Mouse (Mus musculus): Measurements from ENCODE around the gene Keap1. TPM values are rescaled to one million over a fixed set of nuclear protein-coding genes. Genes with fewer than 3 reads are reported as not detected.
"Not testable (repeated sequence)": the region's sequence is repeated elsewhere in the genome, so short reads cannot be mapped to it uniquely, and the experiment has no call there.

The Keap1 gene
- total and polyA plus RNA-seq, 2 experiments from 2014 or later, result 67.0 to 72.7 TPM

- no peak for DNase-seq
- Histone ChIP-seq H3K36me3 (ENCODE audit: insufficient read depth) (peaks cover 90% of the 10 kb centered on the region), H3K27me3 (ENCODE audit: insufficient read depth, low read length) (no peaks in the 10 kb centered on the region), H3K27ac (ENCODE audit: low read depth, low read length) (no peak overlapping the region), H3K4me3 (ENCODE audit: low read depth, low read length) (no peak overlapping the region), H3K9ac (no peak overlapping the region), H3K9me3 (ENCODE audit: low read length) (no peaks in the 10 kb centered on the region), H3K4me1 (ENCODE audit: insufficient read depth) (no peaks in the 10 kb centered on the region), H3K4me2 (ENCODE audit: low read depth) (no peak overlapping the region)
- TF ChIP-seq CTCF (IDR thresholded peaks at IDR 0.05; ENCODE audit: low read depth), result no peak
- no peak for ATAC-seq
- WGBS, result 90% methylated on average over 9 of the region's 9 CpGs
These were observed 33.2 kb upstream of the Keap1 start for GRCm38 (mm10) chr9:21272391-21272790.

GRCm38 (mm10) chr9:21269590-21269989 lies 30.4 kb upstream of the Keap1 start:
- H3K4me2 ChIP-seq (ENCODE audit: low read depth); H3K9ac ChIP-seq; H3K27me3 ChIP-seq (ENCODE audit: insufficient read depth, low read length); H3K4me3 ChIP-seq (ENCODE audit: low read depth, low read length); H3K9me3 ChIP-seq (ENCODE audit: low read length); ATAC-seq; DNase-seq; H3K27ac ChIP-seq (ENCODE audit: low read depth, low read length): not testable (repeated sequence)
- 86% methylated on average over 5 of the region's 5 CpGs for WGBS
- H3K36me3 ChIP-seq (ENCODE audit: insufficient read depth), result peaks cover 65% of the 10 kb centered on the region
- H3K4me1 ChIP-seq (ENCODE audit: insufficient read depth), result peaks cover 11% of the 10 kb centered on the region; the same call in 1 of the 2 replicates

DNA sequence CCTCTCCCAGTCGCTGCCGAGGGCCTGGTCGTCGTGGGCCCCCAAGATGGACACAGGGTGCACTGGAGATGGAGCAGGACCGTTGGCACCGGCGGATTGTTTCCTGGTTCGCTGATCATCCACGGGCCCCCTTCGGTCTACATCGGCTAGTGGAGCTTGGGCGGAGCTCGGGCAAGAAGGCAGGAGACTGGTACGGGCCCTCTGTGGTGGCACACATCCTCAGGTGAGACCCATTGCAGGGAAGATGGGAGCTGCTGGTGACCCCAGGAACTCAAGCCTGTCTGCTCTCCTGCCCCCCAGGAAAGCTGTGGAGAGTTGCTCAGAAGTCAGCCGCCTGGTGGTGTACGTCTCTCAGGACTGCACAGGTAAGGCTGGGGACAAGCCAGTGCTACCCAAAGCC lies 29.1 kb upstream of the Keap1 start:
- peaks cover 11% of the 10 kb centered on the region; the same call in 1 of the 2 replicates for H3K4me1 ChIP-seq (ENCODE audit: insufficient read depth)
- ATAC-seq, result no peak
- no peak for DNase-seq
- WGBS, result 94% methylated on average over 16 of the region's 16 CpGs
- no peaks in the 10 kb centered on the region for H3K27me3 ChIP-seq (ENCODE audit: insufficient read depth, low read length)
- no peak overlapping the region for H3K27ac ChIP-seq (ENCODE audit: low read depth, low read length)
- no peak for TF ChIP-seq CTCF (IDR thresholded peaks at IDR 0.05; ENCODE audit: low read depth)
- no peak overlapping the region for H3K4me3 ChIP-seq (ENCODE audit: low read depth, low read length)
- H3K4me2 ChIP-seq (ENCODE audit: low read depth), result no peak overlapping the region
- H3K9ac ChIP-seq, result no peak overlapping the region
- no peaks in the 10 kb centered on the region for H3K9me3 ChIP-seq (ENCODE audit: low read length)
- H3K36me3 ChIP-seq (ENCODE audit: insufficient read depth), result peaks cover 52% of the 10 kb centered on the region

DNA sequence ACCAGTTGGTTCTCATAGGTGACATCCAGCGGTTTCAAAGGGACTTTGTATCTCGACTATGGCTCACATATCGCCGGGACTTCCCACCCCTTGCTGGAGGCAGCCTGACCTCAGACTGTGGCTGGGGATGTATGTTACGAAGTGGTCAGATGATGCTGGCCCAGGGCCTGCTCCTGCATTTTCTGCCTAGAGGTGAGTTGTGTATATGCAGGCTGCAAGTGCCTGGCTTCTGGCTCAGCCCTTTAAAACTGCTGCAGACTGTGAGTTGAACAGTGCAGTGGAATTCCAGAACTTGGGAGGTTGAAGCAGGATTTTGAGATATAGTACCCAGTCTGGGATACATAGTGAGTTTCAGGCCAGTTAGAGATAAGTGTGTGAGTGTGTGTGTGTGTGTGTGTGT lies 27.7 kb upstream of the Keap1 start:
- H3K36me3 ChIP-seq (ENCODE audit: insufficient read depth), result peaks cover 38% of the 10 kb centered on the region
- no peak overlapping the region for H3K9ac ChIP-seq
- no peaks in the 10 kb centered on the region for H3K9me3 ChIP-seq (ENCODE audit: low read length)
- no peaks in the 10 kb centered on the region for H3K27me3 ChIP-seq (ENCODE audit: insufficient read depth, low read length)
- no peak for ATAC-seq
- no peak for TF ChIP-seq CTCF (IDR thresholded peaks at IDR 0.05; ENCODE audit: low read depth)
- H3K4me2 ChIP-seq (ENCODE audit: low read depth), result no peak overlapping the region
- H3K4me1 ChIP-seq (ENCODE audit: insufficient read depth), result peaks cover 11% of the 10 kb centered on the region; the same call in 1 of the 2 replicates
- H3K4me3 ChIP-seq (ENCODE audit: low read depth, low read length), result no peak overlapping the region
- no peak for DNase-seq
- 95% methylated on average over 5 of the region's 5 CpGs for WGBS
- H3K27ac ChIP-seq (ENCODE audit: low read depth, low read length), result no peak overlapping the region

DNA sequence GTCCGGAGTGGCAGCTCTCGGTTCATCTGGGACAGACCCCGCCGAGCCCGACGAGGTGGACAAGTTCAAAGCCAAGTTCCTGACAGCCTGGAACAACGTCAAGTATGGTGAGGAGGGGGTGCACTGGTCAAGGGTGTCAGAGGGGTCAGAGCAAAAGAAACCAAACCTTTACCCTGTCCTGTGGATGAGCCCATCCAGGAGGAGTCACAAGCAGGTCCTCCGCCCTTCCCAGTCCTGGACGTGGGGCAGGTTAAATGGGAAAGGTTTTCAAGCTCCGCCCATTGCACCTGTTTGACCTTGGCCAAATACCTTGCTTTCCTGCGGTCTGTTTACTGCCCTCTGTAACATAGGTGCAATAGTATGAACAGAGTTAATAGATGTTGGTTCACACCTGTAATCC lies 26.4 kb upstream of the Keap1 start:
- peaks cover 11% of the 10 kb centered on the region; the same call in 1 of the 2 replicates for H3K4me1 ChIP-seq (ENCODE audit: insufficient read depth)
- DNase-seq (no peak), ATAC-seq (no peak)
- H3K4me3 ChIP-seq (ENCODE audit: low read depth, low read length), result peak overlapping the region; percentile 93
- peak overlapping the region; percentile 90 for H3K9ac ChIP-seq
- peak overlapping the region; percentile 79 for H3K27ac ChIP-seq (ENCODE audit: low read depth, low read length)
- no peaks in the 10 kb centered on the region for H3K27me3 ChIP-seq (ENCODE audit: insufficient read depth, low read length)
- peak overlapping the region; percentile 86 for H3K4me2 ChIP-seq (ENCODE audit: low read depth)
- TF ChIP-seq CTCF (IDR thresholded peaks at IDR 0.05; ENCODE audit: low read depth), result no peak
- peaks cover 25% of the 10 kb centered on the region for H3K36me3 ChIP-seq (ENCODE audit: insufficient read depth)
- WGBS, result 6% methylated on average over 11 of the region's 11 CpGs
- H3K9me3 ChIP-seq (ENCODE audit: low read length), result no peaks in the 10 kb centered on the region

GRCm38 (mm10) chr9:21265000-21265561 lies 25.9 kb upstream of the Keap1 start, which contains the start of gene Atg4d:
Atg4d (plus strand) TSS chr9:21265293.
- TF ChIP-seq CTCF (IDR thresholded peaks at IDR 0.05; ENCODE audit: low read depth), result no peak
- H3K4me3 ChIP-seq (ENCODE audit: low read depth, low read length), result peak within 1 kb of the TSS; percentile 93
- no peaks in the 10 kb centered on the region for H3K27me3 ChIP-seq (ENCODE audit: insufficient read depth, low read length)
- peak within 1 kb of the TSS; percentile 79 for H3K27ac ChIP-seq (ENCODE audit: low read depth, low read length)
- DNase-seq (peak; percentile 98), ATAC-seq (peak; percentile 99)
- peak within 1 kb of the TSS; percentile 90 for H3K9ac ChIP-seq
- peaks cover 11% of the 10 kb centered on the region; the same call in 1 of the 2 replicates for H3K4me1 ChIP-seq (ENCODE audit: insufficient read depth)
- H3K9me3 ChIP-seq (ENCODE audit: low read length), result no peaks in the 10 kb centered on the region
- peaks cover 20% of the 10 kb centered on the region for H3K36me3 ChIP-seq (ENCODE audit: insufficient read depth)
- WGBS, result 3% methylated on average over 46 of the region's 49 CpGs
- H3K4me2 ChIP-seq (ENCODE audit: low read depth), result peak within 1 kb of the TSS; percentile 86

DNA sequence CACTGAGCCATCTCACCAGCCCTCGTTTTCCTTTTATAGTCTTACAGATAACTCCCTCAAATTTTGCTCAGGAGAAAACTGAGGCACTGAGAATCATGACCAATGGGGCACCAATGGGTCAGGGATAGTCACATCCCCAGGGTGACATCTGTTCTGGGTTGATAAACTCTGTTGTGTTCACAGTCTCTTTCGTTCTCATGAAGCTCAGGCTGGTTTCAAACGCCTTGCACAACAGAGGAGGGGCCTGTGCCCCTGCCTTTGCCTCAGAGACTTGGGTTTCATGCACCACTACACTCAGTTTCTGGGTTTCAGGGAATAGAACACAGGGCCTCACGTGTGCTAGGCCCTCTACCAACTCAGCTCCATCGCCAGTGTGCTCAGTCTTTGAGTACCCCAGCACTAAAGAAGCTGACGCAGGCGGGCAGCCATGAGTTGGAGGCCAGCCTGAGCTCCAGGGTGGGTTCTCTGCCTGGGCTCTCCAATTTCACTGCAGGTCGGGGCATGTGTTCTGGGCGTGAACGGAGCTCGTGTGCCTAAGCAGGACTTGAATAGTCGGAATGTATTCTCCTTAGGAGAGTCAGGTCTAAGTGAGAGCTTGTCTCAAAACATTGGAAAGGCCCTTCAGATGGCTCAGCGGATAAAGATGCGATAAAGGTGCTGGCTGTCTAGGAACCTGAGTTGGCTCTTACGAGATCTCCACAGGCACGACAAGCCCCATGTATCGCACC lies 25.3 kb upstream of the Keap1 start:
- H3K4me2 ChIP-seq (ENCODE audit: low read depth), result peak overlapping the region; percentile 86
- peak overlapping the region; percentile 93 for H3K4me3 ChIP-seq (ENCODE audit: low read depth, low read length)
- WGBS, result 18% methylated on average over 17 of the region's 17 CpGs
- no peaks in the 10 kb centered on the region for H3K27me3 ChIP-seq (ENCODE audit: insufficient read depth, low read length)
- peak overlapping the region; percentile 90 for H3K9ac ChIP-seq
- peaks cover 15% of the 10 kb centered on the region for H3K36me3 ChIP-seq (ENCODE audit: insufficient read depth)
- no peak for TF ChIP-seq CTCF (IDR thresholded peaks at IDR 0.05; ENCODE audit: low read depth)
- DNase-seq (no peak), ATAC-seq (peak; percentile 17; the same call in 1 of the 2 replicates)
- peaks cover 11% of the 10 kb centered on the region; the same call in 1 of the 2 replicates for H3K4me1 ChIP-seq (ENCODE audit: insufficient read depth)
- H3K27ac ChIP-seq (ENCODE audit: low read depth, low read length), result peak overlapping the region; percentile 66
- H3K9me3 ChIP-seq (ENCODE audit: low read length), result no peaks in the 10 kb centered on the region

Data from forebrain, postnatal 0 days (tissue).